11 mouse cellular contexts compared by ENCODE assay signal in the genomic region with DNA sequence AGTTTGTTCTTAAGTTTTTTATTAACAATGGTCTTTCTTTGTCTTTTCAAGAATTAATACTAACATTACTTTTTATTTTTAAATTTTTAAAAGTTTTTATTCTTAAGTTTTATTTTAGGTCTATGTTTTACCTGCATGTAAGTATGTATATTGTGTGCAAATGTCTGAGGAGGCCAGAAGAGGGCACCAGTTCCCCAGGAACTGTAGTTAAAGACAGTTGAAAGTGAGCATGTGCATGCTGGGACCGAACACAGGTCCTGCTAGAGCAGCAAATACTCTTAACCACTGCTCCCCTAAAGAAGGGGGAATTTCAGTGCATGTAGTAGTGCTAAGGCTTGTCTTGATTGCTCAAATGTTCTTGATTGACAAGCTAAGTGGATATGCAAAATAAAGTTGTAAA.
DNase-seq lines count a peak whose midpoint lies in the region; ATAC-seq and TF ChIP-seq lines count a peak whose summit lies in the region.
"Had no signal": no experiment of that assay in that cellular context is flagged by ENCODE, and none has a peak within 500 bp of the region (broad histone marks: within the 10 kb centered on the region; RNA-seq: fewer than 3 reads in every experiment).

No protein-coding gene starts in this region.

- no peaks in the 10 kb centered on the region for H3K27me3 ChIP-seq in hindbrain, postnatal 0 days (ENCODE audit: insufficient read depth, low read length)
- H3K27me3 ChIP-seq in hindbrain, embryonic 12.5 days: no peaks in the 10 kb centered on the region
- H3K27me3 ChIP-seq: embryonic facial prominence, embryonic 12.5 days; liver, embryonic 15.5 days had no signal

- no peak overlapping the region for H3K9ac ChIP-seq in hindbrain, postnatal 0 days (replicated peaks; ENCODE audit: low read length)
- H3K9ac ChIP-seq in hindbrain, embryonic 12.5 days: no peak overlapping the region
- H3K9ac ChIP-seq: embryonic facial prominence, embryonic 12.5 days; liver, embryonic 15.5 days had no signal

- H3K9me3 ChIP-seq in hindbrain, postnatal 0 days (ENCODE audit: low read length): no peaks in the 10 kb centered on the region; the same call in 1 of the 2 replicates
- 0 out of 2 replicates have a peak, but pooled peaks cover 4% of the 10 kb centered on the region for H3K9me3 ChIP-seq in hindbrain, embryonic 12.5 days (replicated peaks)
- H3K9me3 ChIP-seq: embryonic facial prominence, embryonic 12.5 days; liver, embryonic 15.5 days had no signal

- DNase-seq in hindbrain, postnatal 0 days (ENCODE audit: low spot score): no peak
- DNase-seq in thymus, postnatal 0 days (ENCODE audit: low spot score): peak; percentile 13
- no peak for DNase-seq in thymus, postnatal 10 days (ENCODE audit: low spot score in 2 of 2)
- DNase-seq in frontal cortex, postnatal 10 days (ENCODE audit: low spot score in 2 of 2): no peak
- DNase-seq in frontal cortex, postnatal 36 days (ENCODE audit: low spot score in 2 of 2): no peak

- no peak for ATAC-seq in hindbrain, postnatal 0 days
- ATAC-seq in hindbrain, embryonic 12.5 days (ENCODE audit: low FRiP score): no peak
- ATAC-seq in cerebellum, adult (ENCODE audit: insufficient number of reproducible peaks, low FRiP score, low TSS enrichment): no peak
- ATAC-seq: midbrain, embryonic 16.5 days had no signal

- no peak overlapping the region for H3K4me3 ChIP-seq in hindbrain, postnatal 0 days (ENCODE audit: low read length)
- no peak overlapping the region for H3K4me3 ChIP-seq in hindbrain, embryonic 12.5 days
- no peak overlapping the region for H3K4me3 ChIP-seq in cortical plate, adult 2 months (ENCODE audit: insufficient read depth, low read length)
- H3K4me3 ChIP-seq: embryonic facial prominence, embryonic 12.5 days; liver, embryonic 15.5 days had no signal

- no peaks in the 10 kb centered on the region for H3K4me1 ChIP-seq in hindbrain, postnatal 0 days (ENCODE audit: insufficient read depth, low read length)
- H3K4me1 ChIP-seq in hindbrain, embryonic 12.5 days: peaks cover 9% of the 10 kb centered on the region; the same call in 1 of the 2 replicates
- peaks cover 3% of the 10 kb centered on the region; the same call in 1 of the 2 replicates for H3K4me1 ChIP-seq in cortical plate, adult 2 months (ENCODE audit: control insufficient read depth, insufficient read depth, low read length)
- H3K4me1 ChIP-seq: embryonic facial prominence, embryonic 12.5 days had no signal

- peak; percentile 50 for TF ChIP-seq CTCF in hindbrain, postnatal 0 days (IDR thresholded peaks at IDR 0.05; ENCODE audit: low read depth)
- TF ChIP-seq CTCF in cortical plate, adult 2 months (IDR thresholded peaks at IDR 0.05; ENCODE audit: extremely low read depth, insufficient read depth, low read length): 0 out of 2 replicates have a peak, but pooled peaks have one; percentile 26

- no peak for TF ChIP-seq POLR2A in cortical plate, adult 2 months (IDR thresholded peaks at IDR 0.05; ENCODE audit: extremely low read depth, insufficient read depth, low read length)

- WGBS in hindbrain, postnatal 0 days: 91% methylated on average over 1 of the region's 1 CpGs
- WGBS in hindbrain, embryonic 12.5 days: 89% methylated on average over 1 of the region's 1 CpGs

- no peaks in the 10 kb centered on the region for H3K36me3 ChIP-seq in hindbrain, postnatal 0 days (ENCODE audit: insufficient read depth, low read length)
- no peaks in the 10 kb centered on the region for H3K36me3 ChIP-seq in hindbrain, embryonic 12.5 days
- H3K36me3 ChIP-seq: embryonic facial prominence, embryonic 12.5 days; liver, embryonic 15.5 days had no signal

- no peak overlapping the region for H3K27ac ChIP-seq in hindbrain, postnatal 0 days
- H3K27ac ChIP-seq in hindbrain, embryonic 12.5 days: no peak overlapping the region
- no peak overlapping the region for H3K27ac ChIP-seq in cortical plate, adult 2 months (ENCODE audit: insufficient read depth, low read length)
- H3K27ac ChIP-seq: embryonic facial prominence, embryonic 12.5 days; liver, embryonic 15.5 days had no signal

- H3K4me2 ChIP-seq in hindbrain, postnatal 0 days (ENCODE audit: low read depth, low read length): no peak overlapping the region
- H3K4me2 ChIP-seq in hindbrain, embryonic 12.5 days (replicated peaks): no peak overlapping the region
- H3K4me2 ChIP-seq: embryonic facial prominence, embryonic 12.5 days; liver, embryonic 15.5 days had no signal
